15 mouse cellular contexts compared by ENCODE assay signal in the genomic region with DNA sequence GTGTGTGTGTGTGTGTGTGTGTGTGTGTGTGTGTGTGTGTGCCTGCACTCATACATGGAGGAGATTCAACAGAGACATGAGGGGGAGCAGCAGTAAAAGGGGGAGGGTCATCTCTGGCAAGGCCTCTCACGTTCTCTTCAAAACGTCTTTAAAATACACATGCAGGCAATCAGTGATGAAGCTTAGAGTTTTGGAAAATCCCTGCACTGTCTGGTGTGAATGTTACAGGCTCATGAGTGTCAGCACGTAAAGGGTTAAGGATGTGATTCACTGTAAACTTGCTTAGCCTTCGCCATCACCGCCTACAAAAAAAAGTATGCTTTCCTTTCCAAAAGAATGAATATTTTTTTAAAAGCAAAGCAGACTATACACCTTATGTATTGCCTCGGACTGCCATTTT. TPM values are rescaled to one million over a fixed set of nuclear protein-coding genes. Genes with fewer than 3 reads are reported as not detected.
DNase-seq lines count a peak whose midpoint lies in the region; ATAC-seq and TF ChIP-seq lines count a peak whose summit lies in the region.
"Had no signal": no experiment of that assay in that cellular context is flagged by ENCODE, and none has a peak within 500 bp of the region (broad histone marks: within the 10 kb centered on the region; RNA-seq: fewer than 3 reads in every experiment).

No protein-coding gene starts in this region.

- no peak for TF ChIP-seq CTCF in cortical plate, adult 2 months (IDR thresholded peaks at IDR 0.05; ENCODE audit: extremely low read depth, insufficient read depth, low read length)
- TF ChIP-seq CTCF in midbrain, postnatal 0 days (IDR thresholded peaks at IDR 0.05): no peak

- no peaks in the 10 kb centered on the region for H3K4me1 ChIP-seq in cortical plate, adult 2 months (ENCODE audit: control insufficient read depth, insufficient read depth, low read length)
- peaks cover 27% of the 10 kb centered on the region for H3K4me1 ChIP-seq in forebrain, embryonic 13.5 days
- H3K4me1 ChIP-seq in hindbrain, embryonic 15.5 days (replicated peaks): peaks cover 17% of the 10 kb centered on the region
- peaks cover 4% of the 10 kb centered on the region; the same call in 1 of the 2 replicates for H3K4me1 ChIP-seq in midbrain, postnatal 0 days (ENCODE audit: insufficient read depth, low read length)

- WGBS in forebrain, embryonic 13.5 days: 37% methylated on average over 6 of the region's 6 CpGs
- WGBS in hindbrain, embryonic 15.5 days: 25% methylated on average over 6 of the region's 6 CpGs
- 21% methylated on average over 6 of the region's 6 CpGs for WGBS in midbrain, postnatal 0 days

- intact Hi-C loops in gastrocnemius, postnatal 36 days (cut with DNase I): loop anchor here (5.0 kb wide), 1 partner anchor 369 kb away; no protein-coding TSS in a partner anchor

- peak; percentile 53 for DNase-seq in midbrain, postnatal 0 days (ENCODE audit: low spot score)
- DNase-seq in layer of hippocampus, postnatal 10 days (ENCODE audit: low spot score in 2 of 2): no peak
- DNase-seq in gastrocnemius, postnatal 36 days: no peak
- DNase-seq in lung, postnatal 36 days: no peak
- no peak for DNase-seq in adrenal gland, postnatal 36 days
- DNase-seq: adrenal gland, adult 8-10 months; heart, postnatal 14 days; kidney, postnatal 4 days; layer of hippocampus, postnatal 36 days; thymus, postnatal 25 days had no signal

- TF ChIP-seq POLR2A in cortical plate, adult 2 months (IDR thresholded peaks at IDR 0.05; ENCODE audit: extremely low read depth, insufficient read depth, low read length): no peak

- peak overlapping the region; percentile 77 for H3K4me3 ChIP-seq in cortical plate, adult 2 months (ENCODE audit: insufficient read depth, low read length)
- H3K4me3 ChIP-seq in forebrain, embryonic 13.5 days: peak overlapping the region; percentile 93
- H3K4me3 ChIP-seq in hindbrain, embryonic 15.5 days: peak overlapping the region; percentile 100
- H3K4me3 ChIP-seq in midbrain, postnatal 0 days (ENCODE audit: low read depth, low read length): peak overlapping the region; percentile 99
- H3K4me3 ChIP-seq: liver, embryonic 15.5 days had no signal

- ATAC-seq in forebrain, embryonic 13.5 days: no peak
- ATAC-seq in hindbrain, embryonic 15.5 days (ENCODE audit: low FRiP score, low read depth): no peak
- no peak for ATAC-seq in midbrain, postnatal 0 days (ENCODE audit: low FRiP score)
- ATAC-seq: intestine, postnatal 0 days had no signal

- H3K27me3 ChIP-seq in forebrain, embryonic 13.5 days: no peaks in the 10 kb centered on the region
- H3K27me3 ChIP-seq in hindbrain, embryonic 15.5 days: no peaks in the 10 kb centered on the region
- H3K27me3 ChIP-seq in midbrain, postnatal 0 days (ENCODE audit: insufficient read depth, low read length): no peaks in the 10 kb centered on the region

- peak overlapping the region; percentile 42; the same call in 1 of the 2 replicates for H3K27ac ChIP-seq in cortical plate, adult 2 months (ENCODE audit: insufficient read depth, low read length)
- H3K27ac ChIP-seq in forebrain, embryonic 13.5 days: peak overlapping the region; percentile 31; the same call in 1 of the 2 replicates
- H3K27ac ChIP-seq in hindbrain, embryonic 15.5 days (replicated peaks): peak overlapping the region; percentile 73
- peak overlapping the region; percentile 100 for H3K27ac ChIP-seq in midbrain, postnatal 0 days (ENCODE audit: low read depth, low read length)
- H3K27ac ChIP-seq: liver, embryonic 15.5 days had no signal

- no peaks in the 10 kb centered on the region for H3K9me3 ChIP-seq in forebrain, embryonic 13.5 days (replicated peaks)
- H3K9me3 ChIP-seq in hindbrain, embryonic 15.5 days: no peaks in the 10 kb centered on the region
- H3K9me3 ChIP-seq in midbrain, postnatal 0 days (ENCODE audit: low read length): no peaks in the 10 kb centered on the region
- H3K9me3 ChIP-seq: liver, embryonic 15.5 days had no signal

- peak overlapping the region; percentile 71 for H3K4me2 ChIP-seq in forebrain, embryonic 13.5 days
- peak overlapping the region; percentile 88 for H3K4me2 ChIP-seq in hindbrain, embryonic 15.5 days
- peak overlapping the region; percentile 64 for H3K4me2 ChIP-seq in midbrain, postnatal 0 days (ENCODE audit: low read depth, low read length, poor library complexity, severe bottlenecking)
- H3K4me2 ChIP-seq: liver, embryonic 15.5 days had no signal

- peak overlapping the region; percentile 100 for H3K9ac ChIP-seq in forebrain, embryonic 13.5 days
- peak overlapping the region; percentile 54 for H3K9ac ChIP-seq in hindbrain, embryonic 15.5 days
- peak overlapping the region; percentile 100 for H3K9ac ChIP-seq in midbrain, postnatal 0 days (replicated peaks; ENCODE audit: low read length, poor library complexity, severe bottlenecking)
- H3K9ac ChIP-seq: liver, embryonic 15.5 days had no signal

- H3K36me3 ChIP-seq in forebrain, embryonic 13.5 days (ENCODE audit: poor library complexity, severe bottlenecking): 0 out of 2 replicates have a peak, but pooled peaks cover 6% of the 10 kb centered on the region
- H3K36me3 ChIP-seq in hindbrain, embryonic 15.5 days: no peaks in the 10 kb centered on the region
- H3K36me3 ChIP-seq in midbrain, postnatal 0 days (ENCODE audit: insufficient read depth, low read length): no peaks in the 10 kb centered on the region
- H3K36me3 ChIP-seq: liver, embryonic 15.5 days had no signal

RNA-seq across cellular contexts. Expression of a gene that starts 2.8 kb away (rescaled TPM):
- polyA plus RNA-seq in cortical plate, adult 2 months (2012; rRNA removed): 424 and 485 TPM in 2 replicates
- 154 and 164 TPM in 2 replicates for polyA plus RNA-seq in forebrain, embryonic 13.5 days (2015; fragmentation: Nextera tagmentation; extraction: Ambion mirVana)
- polyA plus RNA-seq in hindbrain, embryonic 15.5 days (2015; fragmentation: Nextera tagmentation; extraction: Ambion mirVana): 376 and 413 TPM in 2 replicates
- 1,178 and 1,429 TPM in 2 replicates for total RNA-seq in midbrain, postnatal 0 days (2014; rRNA removed)
- polyA plus RNA-seq in midbrain, postnatal 0 days (2015; fragmentation: Nextera tagmentation; extraction: Ambion mirVana): 480 and 547 TPM in 2 replicates
- 1,000 to 10,000 TPM; 1,220 to 1,337 TPM for total RNA-seq in layer of hippocampus, postnatal 10 days (2021)
- 1 to 10 TPM; 2.2 to 2.3 TPM for total RNA-seq in gastrocnemius, postnatal 36 days (2021)
- total RNA-seq in adrenal gland, postnatal 36 days (2021): 1 to 10 TPM; 4.4 to 7.2 TPM

Comparison
In these comparisons a context has a peak if more than half of its experiments do, and no peak if none do; other contexts are left out.
1. H3K27ac ChIP-seq: peak in every context shown above with its lines; median percentile 100 in midbrain, postnatal 0 days; 73 in hindbrain, embryonic 15.5 days; 42 in cortical plate, adult 2 months; 31 in forebrain, embryonic 13.5 days.
2. RNA of a gene that starts 2.8 kb away (total RNA-seq): 1,178 to 1,429 TPM in midbrain, postnatal 0 days and 1,220 to 1,337 TPM in layer of hippocampus, postnatal 10 days; 4.4 to 7.2 TPM in adrenal gland, postnatal 36 days and 2.2 to 2.3 TPM in gastrocnemius, postnatal 36 days; every median in the first group is over 100 times any median in the second.
3. Peak in every context shown above with its lines, with median percentiles within 50 percentile points of each other: H3K4me3 ChIP-seq, H3K4me2 ChIP-seq and H3K9ac ChIP-seq.